Mouse (Mus musculus): ENCODE measurements around the gene Olfr473. TPM values are rescaled to one million over a fixed set of nuclear protein-coding genes. Genes with fewer than 3 reads are reported as not detected.
"Not testable (repeated sequence)": the region's sequence is repeated elsewhere in the genome, so short reads cannot be mapped to it uniquely, and the experiment has no call there.

Gene Olfr473
- polyA plus RNA-seq (2012; ENCODE audit: insufficient read depth, insufficient read length, low replicate concordance, missing spikeins) = not detected in 2 replicates

GRCm38 (mm10) chr7:107930146-107930545 lies at the start of gene Olfr473:
TSS of gene Olfr473 (plus strand) at chr7:107930446.
- Histone ChIP-seq H3K4me1 (ENCODE audit: control insufficient read depth, insufficient read depth, low read length) (no peaks in the 10 kb centered on the region), H3K4me3 (ENCODE audit: insufficient read depth, low read depth, low read length) (no peak within 1 kb of the TSS), H3K27ac (ENCODE audit: insufficient read depth, low read depth, low read length) (no peak within 1 kb of the TSS)
- 97% methylated on average over 1 of the region's 1 CpGs for WGBS
- TF ChIP-seq CTCF (IDR thresholded peaks at IDR 0.05; ENCODE audit: insufficient read depth, low read depth, low read length) (no peak), POLR2A (IDR thresholded peaks at IDR 0.05; ENCODE audit: insufficient read depth, low read depth, low read length) (no peak)

- no peaks in the 10 kb centered on the region for H3K4me1 ChIP-seq (ENCODE audit: control insufficient read depth, insufficient read depth, low read length)
- no peak within 1 kb of the TSS for H3K27ac ChIP-seq (ENCODE audit: insufficient read depth, low read depth, low read length)
- TF ChIP-seq CTCF (IDR thresholded peaks at IDR 0.05; ENCODE audit: insufficient read depth, low read depth, low read length) = no peak
- no peak for TF ChIP-seq POLR2A (IDR thresholded peaks at IDR 0.05; ENCODE audit: insufficient read depth, low read depth, low read length)
- H3K4me3 ChIP-seq (ENCODE audit: insufficient read depth, low read depth, low read length) = no peak within 1 kb of the TSS
These were observed 32.6 kb upstream of the Olfr473 start, which contains the start of gene Olfr472 for GRCm38 (mm10) chr7:107897602-107898001. TSS of gene Olfr472 (plus strand) at chr7:107897902.

GRCm38 (mm10) chr7:107952539-107952938 lies 22.3 kb downstream of the Olfr473 start:
- not testable (repeated sequence) for H3K4me1 ChIP-seq (ENCODE audit: control insufficient read depth, insufficient read depth, low read length); H3K27ac ChIP-seq (ENCODE audit: insufficient read depth, low read depth, low read length); H3K4me3 ChIP-seq (ENCODE audit: insufficient read depth, low read depth, low read length)
- 98% methylated on average over 12 of the region's 12 CpGs for WGBS

- H3K27ac ChIP-seq (ENCODE audit: insufficient read depth, low read depth, low read length) = no peak within 1 kb of the TSS
- TF ChIP-seq POLR2A (IDR thresholded peaks at IDR 0.05; ENCODE audit: insufficient read depth, low read depth, low read length) = no peak
- no peak for TF ChIP-seq CTCF (IDR thresholded peaks at IDR 0.05; ENCODE audit: insufficient read depth, low read depth, low read length)
- 85% methylated on average over 1 of the region's 1 CpGs for WGBS
- H3K4me3 ChIP-seq (ENCODE audit: insufficient read depth, low read depth, low read length) = no peak within 1 kb of the TSS
- no peaks in the 10 kb centered on the region for H3K4me1 ChIP-seq (ENCODE audit: control insufficient read depth, insufficient read depth, low read length)
These were observed 24.1 kb downstream of the Olfr473 start, which contains the start of gene Olfr474 for GRCm38 (mm10) chr7:107954343-107954742. TSS of gene Olfr474 (plus strand) at chr7:107954643.

GRCm38 (mm10) chr7:107964503-107964902 lies 34.3 kb downstream of the Olfr473 start, which contains the start of gene Olfr476:
TSS of gene Olfr476 (plus strand) at chr7:107964803.
- WGBS = 48% methylated on average over 1 of the region's 1 CpGs
- Histone ChIP-seq H3K4me1 (ENCODE audit: control insufficient read depth, insufficient read depth, low read length) (no peaks in the 10 kb centered on the region), H3K27ac (ENCODE audit: insufficient read depth, low read depth, low read length) (no peak within 1 kb of the TSS), H3K4me3 (ENCODE audit: insufficient read depth, low read depth, low read length) (no peak within 1 kb of the TSS)
- no peak for TF ChIP-seq CTCF (IDR thresholded peaks at IDR 0.05; ENCODE audit: insufficient read depth, low read depth, low read length)
- TF ChIP-seq POLR2A (IDR thresholded peaks at IDR 0.05; ENCODE audit: insufficient read depth, low read depth, low read length) = no peak

Other genes starting within 250 kb of the Olfr473 start
- gene Cyb5r2, start 172.4 kb upstream of the Olfr473 start, polyA plus RNA-seq (2012; ENCODE audit: insufficient read depth, insufficient read length, low replicate concordance, missing spikeins) = not detected in 2 replicates
- gene Ovch2, start 129.2 kb upstream of the Olfr473 start, polyA plus RNA-seq (2012; ENCODE audit: insufficient read depth, insufficient read length, low replicate concordance, missing spikeins) = not detected in 2 replicates
- not detected in 2 replicates for gene Olfr467, start 118.2 kb upstream of the Olfr473 start, polyA plus RNA-seq (2012; ENCODE audit: insufficient read depth, insufficient read length, low replicate concordance, missing spikeins)
- gene Olfr469, start 104.9 kb upstream of the Olfr473 start, polyA plus RNA-seq (2012; ENCODE audit: insufficient read depth, insufficient read length, low replicate concordance, missing spikeins) = not detected in 2 replicates
- not detected in 2 replicates for gene Olfr470, start 83.0 kb upstream of the Olfr473 start, polyA plus RNA-seq (2012; ENCODE audit: insufficient read depth, insufficient read length, low replicate concordance, missing spikeins)
- gene Olfr472, start 32.5 kb upstream of the Olfr473 start, polyA plus RNA-seq (2012; ENCODE audit: insufficient read depth, insufficient read length, low replicate concordance, missing spikeins) = not detected in 2 replicates
- not detected in 2 replicates for gene Olfr474, start 24.2 kb downstream of the Olfr473 start, polyA plus RNA-seq (2012; ENCODE audit: insufficient read depth, insufficient read length, low replicate concordance, missing spikeins)
- not detected in 2 replicates for gene Olfr476, start 34.4 kb downstream of the Olfr473 start, polyA plus RNA-seq (2012; ENCODE audit: insufficient read depth, insufficient read length, low replicate concordance, missing spikeins)
- gene Olfr477, start 56.2 kb downstream of the Olfr473 start, polyA plus RNA-seq (2012; ENCODE audit: insufficient read depth, insufficient read length, low replicate concordance, missing spikeins) = not detected in 2 replicates
- gene Olfr478, start 103.5 kb downstream of the Olfr473 start, polyA plus RNA-seq (2012; ENCODE audit: insufficient read depth, insufficient read length, low replicate concordance, missing spikeins) = not detected in 2 replicates
- not detected in 2 replicates for gene Olfr479, start 120.2 kb downstream of the Olfr473 start, polyA plus RNA-seq (2012; ENCODE audit: insufficient read depth, insufficient read length, low replicate concordance, missing spikeins)
- not detected in 2 replicates for gene Olfr480, start 136.9 kb downstream of the Olfr473 start, polyA plus RNA-seq (2012; ENCODE audit: insufficient read depth, insufficient read length, low replicate concordance, missing spikeins)
- not detected in 2 replicates for gene Olfr481, start 149.4 kb downstream of the Olfr473 start, polyA plus RNA-seq (2012; ENCODE audit: insufficient read depth, insufficient read length, low replicate concordance, missing spikeins)
- gene Olfr482, start 167.1 kb downstream of the Olfr473 start, polyA plus RNA-seq (2012; ENCODE audit: insufficient read depth, insufficient read length, low replicate concordance, missing spikeins) = not detected in 2 replicates
- not detected in 2 replicates for gene Olfr483, start 170.4 kb downstream of the Olfr473 start, polyA plus RNA-seq (2012; ENCODE audit: insufficient read depth, insufficient read length, low replicate concordance, missing spikeins)
- gene Olfr484, start 197.0 kb downstream of the Olfr473 start, polyA plus RNA-seq (2012; ENCODE audit: insufficient read depth, insufficient read length, low replicate concordance, missing spikeins) = not detected in 2 replicates
- not detected in 2 replicates for gene Olfr485, start 229.4 kb downstream of the Olfr473 start, polyA plus RNA-seq (2012; ENCODE audit: insufficient read depth, insufficient read length, low replicate concordance, missing spikeins)
- gene Olfr486, start 242.3 kb downstream of the Olfr473 start, polyA plus RNA-seq (2012; ENCODE audit: insufficient read depth, insufficient read length, low replicate concordance, missing spikeins) = not detected in 2 replicates